Mouse (Mus musculus) left cerebral cortex, postnatal 4 days (tissue): ENCODE data around the gene Dusp6. TPM values are rescaled to one million over a fixed set of nuclear protein-coding genes. Genes with fewer than 3 reads are reported as not detected.

Source experiments
- DNase-seq: peaks from one replicate; pipeline ENCODE4 v3.0.0-alpha.2; 2022
- intact Hi-C: fragments of 180-260 bp; cut with DNase I; formaldehyde crosslinking; loops from one replicate; pipeline ENCODE4 v1.15.1; 2025
- total RNA-seq, 2 experiments: library from RNA; stranded (reverse); gene quantifications; 2 replicates each; pipeline ENCODE4 v1.2.3; 2021

Dusp6 gene
- total RNA-seq, 2 experiments from 2014 or later = 52.6 to 53.1 TPM

DNA sequence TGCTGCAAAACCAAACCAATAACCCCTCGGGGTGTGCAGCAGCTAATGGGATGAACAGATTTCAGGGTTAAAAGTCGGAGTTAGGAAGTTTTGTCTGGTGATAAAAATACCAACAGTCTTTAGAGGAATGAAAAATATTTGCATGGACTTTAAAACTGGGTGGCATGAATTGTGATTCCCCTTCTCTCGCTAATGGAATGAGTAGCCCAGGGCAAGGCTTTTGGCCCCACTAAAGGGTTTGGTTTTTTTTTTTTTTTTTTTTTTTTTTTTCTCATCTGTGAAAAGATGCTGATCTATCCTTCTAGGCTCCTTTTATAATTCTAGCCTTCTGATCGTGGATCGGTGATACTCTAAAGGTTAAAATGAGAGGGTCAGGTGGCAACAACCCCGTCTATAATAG is 6.7 kb downstream of the Dusp6 start:
- intact Hi-C loops = loop anchor here (10.0 kb wide), 1 partner anchor 185 kb away; no protein-coding TSS in a partner anchor
- DNase-seq = no peak

DNA sequence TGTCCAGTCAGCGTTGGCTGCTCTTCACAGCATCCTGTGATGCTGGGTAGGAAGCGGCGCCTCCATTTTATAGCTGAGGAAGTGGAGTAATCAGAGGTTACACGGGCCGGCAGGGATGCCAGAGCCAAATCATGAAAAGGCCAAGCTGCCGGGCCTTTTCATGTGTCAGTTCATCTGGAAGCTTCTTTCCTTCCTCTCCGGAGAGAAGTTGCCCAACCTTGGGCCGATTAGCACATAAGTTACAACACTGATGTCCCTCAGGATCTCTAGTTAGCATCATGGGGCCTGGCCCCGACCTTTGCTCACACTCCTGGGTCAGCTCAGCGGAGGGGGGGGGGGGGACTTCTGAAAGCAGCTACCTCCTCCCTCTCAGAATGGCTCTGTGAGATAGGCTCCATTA is 7.4 kb downstream of the Dusp6 start:
- DNase-seq = no peak
- intact Hi-C loops = no loop called here

DNA sequence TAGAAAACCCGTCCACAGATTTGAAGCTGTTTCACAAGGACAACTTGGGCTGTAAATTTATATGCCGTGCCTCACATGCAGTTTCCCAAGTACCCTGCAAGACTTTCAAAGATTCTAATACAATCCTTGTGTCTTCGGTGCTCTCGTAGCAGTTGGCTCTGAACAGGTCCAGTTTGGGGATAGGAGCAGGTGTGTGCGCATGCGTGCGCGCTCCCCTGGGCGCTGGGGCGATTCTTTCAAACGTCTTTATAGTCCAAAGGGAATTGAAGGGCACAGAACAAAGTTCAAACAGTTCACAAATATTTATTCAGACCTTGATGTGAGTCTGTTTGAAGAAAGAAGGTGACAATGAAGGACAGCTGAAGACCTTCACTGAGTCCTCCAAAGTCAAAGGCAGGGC is 8.0 kb downstream of the Dusp6 start:
- no peak for DNase-seq
- intact Hi-C loops = no loop called here

DNA sequence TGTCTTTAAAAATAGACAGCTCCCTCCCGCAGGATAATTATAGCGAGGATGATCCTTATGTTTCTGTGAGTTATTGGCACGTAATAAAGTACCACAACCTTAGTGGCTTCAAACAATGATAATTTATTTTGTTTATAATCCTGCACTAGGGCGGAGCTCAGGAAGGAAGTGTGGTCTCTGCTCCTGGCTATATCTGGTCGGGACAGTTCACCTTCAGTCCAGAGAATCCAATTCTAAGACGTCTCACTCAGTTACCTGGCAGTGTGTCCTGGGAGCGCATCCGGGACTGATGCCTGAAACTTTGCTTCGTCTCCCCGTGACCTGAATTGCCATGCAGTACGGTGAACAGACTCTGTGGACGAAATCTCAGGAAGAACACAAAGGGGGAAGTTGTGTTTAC is 10.0 kb downstream of the Dusp6 start:
- intact Hi-C loops = no loop called here
- DNase-seq = no peak

DNA sequence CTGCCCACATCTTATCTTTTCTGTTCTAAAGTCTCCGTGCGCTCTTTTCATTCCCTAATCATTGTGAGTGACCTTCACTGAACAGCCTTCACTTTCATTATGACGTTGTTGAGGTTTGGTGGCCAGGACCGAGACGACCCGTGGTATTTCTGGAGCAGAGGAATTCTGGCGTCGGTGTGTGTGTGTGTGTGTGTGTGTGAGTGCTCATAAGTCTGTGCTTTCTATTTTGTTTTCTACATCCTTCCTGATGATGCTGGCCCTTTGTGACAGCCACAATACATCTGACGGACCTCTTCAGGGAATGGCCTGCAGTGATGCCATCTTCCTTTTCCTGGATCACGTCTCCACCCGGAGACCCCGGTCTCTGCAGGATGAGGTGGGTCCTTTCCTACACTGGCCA is 11.6 kb downstream of the Dusp6 start:
- intact Hi-C loops = no loop called here

DNA sequence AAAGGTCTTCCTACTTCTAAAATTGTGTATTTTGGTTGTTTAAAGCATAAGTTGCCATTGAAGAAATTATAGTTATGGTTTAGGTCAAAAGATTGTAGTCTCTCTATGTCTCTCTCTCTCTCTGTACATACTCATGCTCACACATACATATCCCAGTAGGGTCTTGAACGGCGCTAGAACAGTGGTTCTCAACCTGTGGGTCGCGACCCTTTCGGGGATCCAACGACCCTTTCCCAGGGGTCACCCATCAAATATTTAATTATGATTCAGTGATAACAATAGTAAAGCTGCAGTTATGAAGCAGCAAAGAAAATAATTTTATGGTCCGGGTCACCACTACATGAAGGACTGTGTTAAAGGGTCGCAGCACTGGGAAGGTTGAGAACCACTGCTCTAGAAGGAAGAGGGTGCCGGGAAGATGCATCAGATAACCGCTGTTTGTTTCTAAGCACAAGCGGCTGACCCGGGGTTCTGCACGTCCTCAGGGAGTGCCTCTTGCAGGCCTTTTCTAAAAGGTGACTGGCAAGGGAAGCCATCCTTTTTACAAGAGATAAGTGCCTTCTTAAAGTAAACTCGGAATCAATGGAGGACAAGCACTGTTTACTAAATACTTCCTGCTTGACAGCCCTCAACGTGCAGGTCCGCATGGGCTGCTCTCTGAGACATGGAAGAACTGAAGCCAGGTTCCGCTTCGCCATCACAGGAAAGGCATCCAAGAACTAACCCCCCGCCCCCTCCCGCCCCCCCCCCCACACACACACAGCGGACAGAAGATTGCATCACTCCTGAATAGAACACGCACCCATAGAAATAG is 16.2 kb downstream of the Dusp6 start:
- no peak for DNase-seq
- intact Hi-C loops = no loop called here

More for the DNA sequence above, 11.6 kb downstream of the Dusp6 start:
- no peak for DNase-seq

DNA sequence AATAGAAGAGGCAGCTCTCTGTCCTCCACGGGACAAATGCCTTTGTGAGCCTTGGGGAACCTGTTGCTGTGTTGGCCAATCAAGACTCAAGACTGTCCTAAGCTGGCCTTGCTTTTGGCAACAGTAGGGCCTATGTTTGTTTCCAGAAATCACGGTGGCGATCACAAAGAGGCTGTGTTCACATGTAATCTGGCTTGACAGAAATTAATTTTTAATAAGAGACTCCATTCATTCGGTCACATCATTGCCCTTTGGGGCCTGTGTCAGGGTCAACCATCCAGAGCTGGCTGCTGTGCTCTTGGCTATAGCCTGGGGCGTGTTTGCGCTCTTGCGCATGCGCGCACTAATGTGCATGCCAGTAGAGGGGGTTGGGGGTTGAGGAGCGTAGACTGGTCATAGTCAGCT is 21.0 kb downstream of the Dusp6 start:
- intact Hi-C loops = no loop called here

DNA sequence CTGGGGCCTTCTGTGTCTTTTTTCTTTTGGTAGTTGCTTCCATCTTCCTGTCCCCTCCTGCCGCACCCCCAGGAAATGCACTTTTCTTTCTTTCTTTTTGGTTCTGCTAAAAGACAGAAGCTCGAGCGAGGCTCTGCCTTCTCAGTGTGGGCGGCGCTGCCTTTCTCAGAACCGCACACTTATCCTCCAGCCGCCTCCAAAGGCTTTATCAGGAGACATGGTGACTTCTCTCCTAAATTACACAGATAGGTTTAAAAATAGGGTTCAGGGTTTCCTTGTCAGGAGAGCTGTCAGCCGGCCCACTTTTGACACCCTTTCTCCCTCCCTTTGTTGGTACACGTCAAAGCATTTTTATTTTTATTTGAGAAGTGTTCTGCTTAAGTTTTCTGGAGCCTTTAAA is 21.9 kb downstream of the Dusp6 start:
- intact Hi-C loops = no loop called here
- no peak for DNase-seq

More for the DNA sequence above, 21.0 kb downstream of the Dusp6 start:
- no peak for DNase-seq

DNA sequence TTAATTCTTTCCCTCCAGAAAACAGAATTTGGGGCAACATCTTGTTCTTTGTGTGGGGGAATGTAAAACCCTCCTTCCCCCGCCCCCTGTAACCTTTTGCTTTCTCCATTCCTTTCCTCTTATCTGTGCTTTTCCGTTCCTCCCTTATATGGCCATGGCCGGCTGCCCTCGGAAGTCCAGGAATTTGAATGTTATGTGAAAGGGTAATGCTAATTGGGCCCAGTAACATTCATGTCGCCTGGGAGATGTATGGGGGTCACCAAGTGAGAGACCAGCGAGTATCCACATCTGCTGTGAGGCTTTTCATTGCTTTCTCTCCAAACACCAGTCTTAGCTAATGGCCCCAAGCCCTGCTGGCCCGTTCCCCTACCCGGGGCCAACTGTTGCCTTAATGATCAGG is 22.7 kb downstream of the Dusp6 start:
- DNase-seq = no peak
- intact Hi-C loops = no loop called here

DNA sequence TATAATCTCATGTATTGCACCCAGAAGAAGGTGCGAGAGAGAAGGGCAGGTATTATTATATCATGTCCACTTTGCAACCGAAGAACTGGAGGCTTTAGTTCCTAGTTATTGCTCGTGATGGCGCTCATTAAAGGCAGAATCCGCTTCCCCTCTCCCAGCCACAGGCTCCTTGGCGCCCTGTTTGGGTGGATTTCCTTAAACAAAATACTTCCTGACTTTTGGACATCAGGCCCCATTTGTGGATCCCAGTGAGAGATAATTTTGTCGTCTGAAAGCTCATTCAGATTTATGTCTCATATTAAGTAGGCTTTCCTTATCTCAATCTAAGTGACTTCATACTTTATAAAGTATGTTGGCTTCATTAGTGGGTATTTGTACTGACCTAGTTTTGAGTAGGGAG is 23.2 kb downstream of the Dusp6 start:
- intact Hi-C loops = no loop called here
- DNase-seq = no peak

DNA sequence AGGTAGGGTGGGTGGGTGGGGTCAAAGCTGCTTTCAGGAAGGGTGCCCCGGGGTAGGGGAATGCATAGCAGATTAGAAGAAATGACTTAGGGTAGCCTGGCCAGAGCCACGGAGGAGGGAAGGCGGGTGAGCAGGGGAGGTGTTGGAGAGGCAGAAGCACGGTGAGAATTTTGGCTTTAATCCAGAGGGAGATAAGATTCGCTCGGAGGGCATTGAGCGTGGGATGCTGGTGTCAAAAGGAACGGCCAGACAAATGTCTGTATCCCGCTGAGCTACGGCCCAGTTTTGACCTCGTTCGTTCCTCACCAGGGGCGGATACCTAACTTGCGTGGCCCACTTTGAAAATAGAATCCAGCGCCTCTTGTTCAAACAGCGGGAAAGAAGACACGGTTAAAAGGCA is 23.8 kb downstream of the Dusp6 start:
- intact Hi-C loops = no loop called here
- no peak for DNase-seq

DNA sequence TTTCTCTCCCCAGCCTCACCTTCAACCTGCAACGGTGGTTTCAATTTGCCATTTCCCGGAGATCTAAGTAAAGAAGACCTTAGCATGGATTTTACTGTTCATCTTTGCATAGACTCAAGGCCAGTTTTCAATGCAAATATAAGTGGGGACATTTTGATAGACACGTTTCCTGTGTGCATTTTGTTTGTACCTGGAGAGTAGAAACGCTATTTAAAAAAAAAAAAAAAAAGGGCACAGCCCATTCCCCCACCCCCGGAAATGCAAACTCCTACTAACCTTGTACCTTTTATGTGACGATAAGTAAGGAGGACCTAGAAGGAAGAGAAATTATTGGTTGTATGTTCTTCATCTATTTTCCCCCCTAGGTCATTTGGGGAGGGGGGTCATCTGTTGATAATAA is 24.2 kb downstream of the Dusp6 start:
- DNase-seq = no peak
- intact Hi-C loops = no loop called here

DNA sequence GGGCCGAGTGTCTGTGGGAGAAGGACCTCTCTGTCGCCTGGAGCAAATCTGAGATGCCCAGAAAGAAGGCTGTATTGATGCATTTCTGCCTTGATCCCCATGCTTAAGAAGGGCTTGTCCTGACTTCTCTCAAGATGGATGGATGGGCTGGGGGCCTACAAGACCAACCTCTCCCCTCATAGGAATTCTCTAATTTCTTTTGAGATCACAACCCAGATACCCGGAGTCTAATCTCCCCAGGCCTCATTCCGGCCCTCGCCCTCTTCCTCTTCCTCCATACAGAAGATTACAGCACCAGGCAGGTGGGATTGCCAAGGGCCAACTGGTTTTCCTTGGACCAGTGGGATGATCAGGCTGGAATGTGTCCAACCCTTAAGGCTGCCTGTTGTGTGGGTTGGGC is 26.1 kb downstream of the Dusp6 start:
- no peak for DNase-seq
- intact Hi-C loops = no loop called here

DNA sequence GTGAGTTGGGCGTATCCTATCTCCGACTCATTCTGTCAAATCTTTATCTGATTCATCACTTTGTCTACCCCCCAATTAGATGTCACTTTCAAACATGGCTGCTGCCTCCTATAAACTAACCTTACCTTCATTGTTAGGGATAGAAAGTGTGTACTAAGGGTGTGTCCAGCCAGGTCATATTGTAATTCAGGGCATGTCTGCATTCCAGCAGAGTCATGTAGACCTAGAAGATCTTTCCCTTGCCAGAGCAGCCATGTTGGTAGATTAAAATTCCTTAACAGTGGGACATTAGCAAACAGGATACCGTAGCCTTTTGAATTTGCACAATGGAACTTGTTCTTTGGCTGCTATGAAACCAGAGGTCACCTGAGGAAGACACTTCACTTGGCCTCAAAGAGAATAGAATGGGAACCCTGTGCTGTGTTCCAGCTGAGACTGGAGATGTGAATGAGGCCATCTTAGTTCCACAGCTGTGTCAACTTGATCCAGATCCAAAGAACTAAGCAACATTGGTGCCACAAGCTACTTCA is 30.1 kb downstream of the Dusp6 start:
- intact Hi-C loops = no loop called here
- DNase-seq = no peak

DNA sequence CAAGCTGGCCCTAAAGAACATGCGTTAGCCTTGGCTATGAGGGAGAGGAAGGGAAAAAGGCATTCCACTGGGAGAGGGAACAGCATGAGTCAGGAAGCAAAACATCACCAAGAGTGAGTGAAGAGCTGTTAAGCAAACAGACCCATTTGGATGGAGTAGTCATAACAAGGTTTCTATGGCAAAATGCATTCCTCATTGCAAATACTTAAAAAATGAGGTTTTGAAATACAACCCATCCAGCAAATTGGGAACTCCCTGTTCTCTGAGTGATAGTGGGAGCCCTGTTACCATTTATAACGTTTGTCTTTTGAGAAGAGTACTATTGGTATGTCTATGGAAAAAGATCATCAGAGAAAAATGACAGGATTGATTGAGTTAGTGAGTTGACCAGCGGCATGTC is 34.7 kb downstream of the Dusp6 start:
- DNase-seq = no peak
- intact Hi-C loops = no loop called here

DNA sequence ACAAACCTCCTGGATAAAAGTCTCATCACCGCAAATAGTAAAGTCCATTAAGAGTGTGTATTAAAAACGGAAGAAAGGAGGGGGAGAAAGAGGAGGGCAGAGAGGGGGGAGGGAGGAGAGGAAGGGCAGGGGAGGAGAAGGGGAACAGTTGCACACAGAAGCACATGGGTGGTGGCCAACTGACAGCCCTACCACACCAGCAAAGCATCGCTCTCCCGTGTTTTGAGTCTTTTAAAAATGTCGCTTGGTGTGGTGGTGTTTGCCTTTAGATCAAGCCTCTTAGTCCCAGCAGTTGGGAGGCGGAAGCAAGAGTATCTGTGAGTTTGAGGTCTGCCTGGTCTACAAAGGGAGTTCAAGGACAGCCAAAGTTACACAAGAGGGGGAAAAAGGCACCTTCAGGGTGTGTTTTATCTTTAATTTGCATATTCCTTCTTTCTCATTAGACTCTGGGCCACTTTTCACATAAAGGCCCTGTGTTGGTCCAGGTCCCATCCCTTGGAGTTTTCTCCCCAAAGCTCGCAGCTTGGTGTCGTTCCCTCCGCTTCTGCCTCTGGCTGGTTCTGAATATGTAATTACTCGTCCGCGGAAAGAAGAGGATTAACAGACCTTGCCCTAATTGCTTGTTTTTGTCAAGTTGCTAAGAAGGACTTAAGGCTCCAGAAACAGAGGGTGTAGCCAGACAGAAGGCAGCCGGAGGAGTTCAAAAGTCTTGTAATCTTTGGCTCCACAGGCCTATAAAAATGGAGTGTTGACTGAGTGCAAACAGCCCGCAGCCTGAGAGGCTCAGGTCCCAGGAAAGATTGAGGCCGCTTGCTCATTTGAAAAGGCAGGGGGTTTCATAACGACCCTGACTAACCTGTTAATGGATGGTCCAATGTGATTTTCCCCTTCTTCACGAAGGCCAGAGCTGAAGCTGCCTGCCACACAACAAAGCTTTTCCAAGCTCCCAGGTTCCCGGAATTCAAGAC is 35.6 kb downstream of the Dusp6 start:
- intact Hi-C loops = no loop called here
- DNase-seq = no peak

DNA sequence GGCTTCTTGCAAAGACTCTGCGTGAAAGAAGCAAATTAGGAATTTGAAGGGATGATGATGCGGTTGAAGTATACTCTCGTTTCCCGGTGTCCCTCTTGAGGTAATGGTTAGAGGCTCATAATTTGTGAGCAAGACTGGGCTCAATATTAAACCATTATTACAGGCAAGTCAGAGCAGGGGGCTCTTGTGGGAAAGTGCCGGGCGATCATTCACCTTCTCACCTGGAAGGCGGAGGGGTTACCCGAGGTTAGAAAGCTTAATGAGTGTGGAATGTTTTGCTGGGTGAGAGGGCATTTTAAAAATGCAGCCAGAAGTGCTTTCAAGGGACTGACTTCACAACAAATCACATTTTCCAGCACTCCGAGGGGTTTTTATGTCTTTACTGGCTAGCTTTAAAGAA is 36.3 kb downstream of the Dusp6 start:
- no peak for DNase-seq
- intact Hi-C loops = no loop called here

DNA sequence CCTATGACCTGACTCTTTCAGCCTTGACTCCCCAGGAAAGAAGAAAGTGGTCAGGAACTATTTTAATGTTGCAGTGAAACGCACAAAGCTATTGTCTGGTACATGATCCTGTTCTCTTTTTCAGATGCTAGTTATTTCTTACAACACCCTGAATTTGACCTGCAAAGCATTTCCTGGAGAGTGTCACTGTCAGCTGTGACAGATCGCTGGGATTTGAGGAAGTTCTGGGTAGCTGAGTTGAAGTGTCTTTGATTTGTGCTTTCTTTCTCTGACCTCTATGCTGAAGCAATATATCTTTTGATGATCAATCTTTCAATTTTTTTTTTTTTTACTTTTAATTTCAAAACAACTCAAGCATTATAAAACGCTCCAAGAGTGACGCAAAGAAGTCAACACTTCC is 39.0 kb downstream of the Dusp6 start:
- DNase-seq = no peak
- intact Hi-C loops = no loop called here

DNA sequence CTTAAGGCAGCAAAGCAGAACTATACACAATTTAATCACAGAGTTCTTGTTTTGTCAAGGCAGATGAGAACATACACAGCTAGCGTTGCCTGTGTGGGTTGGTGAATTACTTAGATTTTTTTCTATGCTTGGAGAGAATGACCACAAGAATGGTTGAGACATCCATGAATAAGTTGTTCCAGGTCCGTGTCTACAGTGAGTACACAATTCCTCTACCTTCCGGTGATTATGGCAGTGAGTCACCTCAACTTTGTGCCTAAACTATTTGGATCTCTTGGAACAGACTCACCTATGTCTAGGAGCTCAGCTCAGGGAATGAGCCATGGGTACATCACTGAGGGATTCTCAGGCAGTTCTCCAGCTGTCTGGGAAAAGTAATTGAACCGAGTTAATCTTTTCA is 45.8 kb downstream of the Dusp6 start:
- DNase-seq = no peak
- intact Hi-C loops = no loop called here

DNA sequence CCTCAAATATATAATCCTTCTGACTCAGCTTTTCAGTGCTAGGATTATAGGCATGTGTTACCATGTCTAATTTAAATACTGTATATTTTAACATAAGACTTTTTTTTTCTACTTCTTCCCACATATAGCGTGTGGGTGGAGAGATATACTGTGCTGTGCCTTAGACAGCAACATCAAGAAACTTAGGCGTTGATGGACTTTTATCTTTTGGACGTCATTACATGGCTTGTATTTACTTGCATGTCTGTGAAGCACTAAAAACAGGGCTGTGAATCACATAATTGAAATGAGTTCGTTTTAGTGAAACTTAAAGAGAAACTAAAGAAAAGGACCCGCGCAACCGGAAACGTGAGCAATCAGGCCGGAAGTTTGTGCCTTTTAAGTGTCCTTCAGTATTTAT is 46.6 kb downstream of the Dusp6 start:
- DNase-seq = no peak

DNA sequence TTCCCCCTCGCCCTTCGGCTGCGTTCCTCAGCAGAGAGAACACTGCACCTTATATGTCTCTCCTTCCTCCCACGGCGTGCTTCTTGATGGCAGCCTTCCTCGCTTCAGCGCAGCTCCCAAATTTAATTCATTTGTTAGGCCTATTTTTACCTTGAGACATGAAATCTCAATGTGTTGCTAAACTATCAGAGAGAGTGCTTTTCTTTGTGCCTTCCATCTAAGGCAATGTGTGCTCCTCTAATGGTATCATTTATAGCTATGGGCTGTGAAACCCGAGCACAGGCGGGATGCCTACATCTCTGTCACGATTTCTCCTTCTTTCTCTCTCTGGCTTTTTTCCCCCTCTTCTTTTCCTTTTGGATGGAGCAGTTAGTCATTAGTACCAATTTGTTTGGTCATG is 47.2 kb downstream of the Dusp6 start:
- intact Hi-C loops = no loop called here

More for the DNA sequence above, 46.6 kb downstream of the Dusp6 start:
- intact Hi-C loops = no loop called here

DNA sequence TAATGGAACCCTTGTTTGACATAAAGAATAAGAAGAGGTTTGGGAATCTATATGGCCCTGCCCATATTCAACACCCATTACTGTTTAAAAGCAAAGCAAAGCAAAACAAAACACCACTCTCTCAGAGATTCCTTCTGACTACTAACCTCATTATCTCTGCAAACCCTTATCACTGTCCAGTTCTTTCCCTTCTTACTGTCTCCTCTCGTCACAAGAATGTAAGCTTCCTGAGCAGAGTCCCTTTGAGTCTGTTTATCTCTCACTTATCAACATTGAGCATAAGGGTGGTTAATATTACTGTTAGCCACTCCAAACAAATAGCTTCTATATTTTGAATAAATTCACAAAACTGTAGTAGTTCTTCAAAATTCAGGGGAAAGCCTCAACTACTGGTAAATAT is 48.9 kb downstream of the Dusp6 start:
- DNase-seq = no peak
- intact Hi-C loops = no loop called here

More for the DNA sequence above, 47.2 kb downstream of the Dusp6 start:
- no peak for DNase-seq
